Mouse (Mus musculus): ENCODE data around the gene Focad. TPM values are rescaled to one million over a fixed set of nuclear protein-coding genes. Genes with fewer than 3 reads are reported as not detected.

Focad gene
- polyA plus RNA-seq, 1 experiment from 2014 or later = 3.4 TPM

DNA sequence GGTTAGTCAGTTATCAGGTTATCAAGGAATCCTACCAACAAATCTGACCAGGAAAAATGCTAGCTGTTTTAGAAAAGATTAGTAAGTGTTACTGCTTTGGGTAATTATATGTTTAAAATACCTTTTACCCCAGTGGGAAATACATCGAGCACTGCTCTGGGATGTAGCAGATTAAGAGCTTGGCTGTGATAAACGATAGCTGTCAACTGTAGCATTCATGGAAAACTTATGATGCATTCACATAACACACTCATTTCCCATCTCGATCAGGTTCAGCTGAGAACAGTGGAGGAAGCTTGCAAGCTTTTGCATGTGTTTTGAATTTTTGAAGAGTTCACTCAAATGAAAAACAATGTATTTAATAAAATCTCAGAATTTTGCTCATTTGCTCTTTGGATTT lies 14.2 kb downstream of the Focad start:
- ATAC-seq (no peak), DNase-seq (no peak)
- no peak for TF ChIP-seq EP300 (IDR thresholded peaks at IDR 0.05; ENCODE audit: low read depth)
- no peak for TF ChIP-seq CTCF (IDR thresholded peaks at IDR 0.05; ENCODE audit: low read depth)
- Histone ChIP-seq H3K4me3 (ENCODE audit: low read depth, low read length) (no peak overlapping the region), H3K4me2 (ENCODE audit: low read depth, low read length) (no peak overlapping the region), H3K36me3 (replicated peaks; ENCODE audit: insufficient read depth, low read length) (no peaks in the 10 kb centered on the region), H3K27me3 (ENCODE audit: insufficient read depth, low read length) (no peaks in the 10 kb centered on the region), H3K27ac (ENCODE audit: low read depth) (no peak overlapping the region), H3K9me3 (ENCODE audit: low read length) (no peaks in the 10 kb centered on the region), H3K4me1 (ENCODE audit: insufficient read depth) (no peaks in the 10 kb centered on the region), H3K9ac (replicated peaks) (no peak overlapping the region)
- 63% methylated on average over 3 of the region's 3 CpGs for WGBS (ENCODE audit: insufficient replicate concordance)

DNA sequence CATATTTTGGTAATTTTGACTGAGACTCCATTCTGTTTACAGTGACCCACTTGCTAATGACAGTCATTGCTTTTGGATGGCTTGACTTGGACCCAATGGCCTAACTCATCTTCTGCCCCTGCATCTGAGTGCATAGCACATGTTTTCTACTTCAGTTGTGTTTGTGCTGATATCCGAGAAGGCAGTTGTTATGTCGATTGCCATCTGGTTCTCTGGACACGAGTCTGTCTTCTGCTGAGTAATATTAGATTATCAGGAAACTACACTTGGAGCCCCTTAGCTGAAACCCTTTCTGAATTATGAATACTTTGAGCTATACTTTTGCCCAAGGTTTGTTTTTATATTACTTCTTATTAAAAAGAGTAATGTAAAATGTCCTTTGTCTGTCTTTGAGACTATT lies 22.9 kb downstream of the Focad start:
- H3K36me3 ChIP-seq (replicated peaks; ENCODE audit: insufficient read depth, low read length) = no peaks in the 10 kb centered on the region
- no peak overlapping the region for H3K9ac ChIP-seq (replicated peaks)
- TF ChIP-seq EP300 (IDR thresholded peaks at IDR 0.05; ENCODE audit: low read depth) (peak; percentile 97), CTCF (IDR thresholded peaks at IDR 0.05; ENCODE audit: low read depth) (no peak)
- DNase-seq (no peak), ATAC-seq (peak; percentile 87)
- H3K4me1 ChIP-seq (ENCODE audit: insufficient read depth) = peaks cover 6% of the 10 kb centered on the region
- no peak overlapping the region for H3K27ac ChIP-seq (ENCODE audit: low read depth)
- H3K27me3 ChIP-seq (ENCODE audit: insufficient read depth, low read length) = no peaks in the 10 kb centered on the region
- no peaks in the 10 kb centered on the region for H3K9me3 ChIP-seq (ENCODE audit: low read length)
- WGBS (ENCODE audit: insufficient replicate concordance) = 60% methylated on average over 3 of the region's 3 CpGs
- H3K4me2 ChIP-seq (ENCODE audit: low read depth, low read length) = no peak overlapping the region
- H3K4me3 ChIP-seq (ENCODE audit: low read depth, low read length) = no peak overlapping the region

DNA sequence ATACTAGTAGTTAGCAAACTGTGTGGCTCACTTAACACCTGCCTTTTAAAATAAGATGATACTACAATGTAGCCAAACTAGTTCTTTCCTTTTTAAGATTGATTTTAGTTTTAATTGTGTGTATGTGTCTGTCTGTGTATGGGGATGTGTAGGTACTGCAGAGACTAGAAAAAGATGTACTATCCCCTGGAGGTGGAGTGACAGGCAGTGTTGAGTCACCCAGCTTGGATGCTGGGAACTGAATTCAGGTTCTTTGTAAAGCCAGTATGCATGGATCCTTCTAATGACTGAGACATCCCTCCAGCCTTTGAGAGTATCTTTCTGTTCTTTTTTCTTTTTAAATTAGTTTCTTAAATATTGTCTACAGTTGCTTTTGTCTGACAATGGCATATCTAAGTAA lies 23.5 kb downstream of the Focad start:
- Histone ChIP-seq H3K9ac (replicated peaks) (no peak overlapping the region), H3K4me2 (ENCODE audit: low read depth, low read length) (no peak overlapping the region), H3K9me3 (ENCODE audit: low read length) (no peaks in the 10 kb centered on the region), H3K4me1 (ENCODE audit: insufficient read depth) (peaks cover 6% of the 10 kb centered on the region), H3K4me3 (ENCODE audit: low read depth, low read length) (no peak overlapping the region), H3K27ac (ENCODE audit: low read depth) (no peak overlapping the region), H3K36me3 (replicated peaks; ENCODE audit: insufficient read depth, low read length) (no peaks in the 10 kb centered on the region), H3K27me3 (ENCODE audit: insufficient read depth, low read length) (no peaks in the 10 kb centered on the region)
- ATAC-seq (no peak), DNase-seq (no peak)
- TF ChIP-seq CTCF (IDR thresholded peaks at IDR 0.05; ENCODE audit: low read depth) (no peak), EP300 (IDR thresholded peaks at IDR 0.05; ENCODE audit: low read depth) (no peak)

DNA sequence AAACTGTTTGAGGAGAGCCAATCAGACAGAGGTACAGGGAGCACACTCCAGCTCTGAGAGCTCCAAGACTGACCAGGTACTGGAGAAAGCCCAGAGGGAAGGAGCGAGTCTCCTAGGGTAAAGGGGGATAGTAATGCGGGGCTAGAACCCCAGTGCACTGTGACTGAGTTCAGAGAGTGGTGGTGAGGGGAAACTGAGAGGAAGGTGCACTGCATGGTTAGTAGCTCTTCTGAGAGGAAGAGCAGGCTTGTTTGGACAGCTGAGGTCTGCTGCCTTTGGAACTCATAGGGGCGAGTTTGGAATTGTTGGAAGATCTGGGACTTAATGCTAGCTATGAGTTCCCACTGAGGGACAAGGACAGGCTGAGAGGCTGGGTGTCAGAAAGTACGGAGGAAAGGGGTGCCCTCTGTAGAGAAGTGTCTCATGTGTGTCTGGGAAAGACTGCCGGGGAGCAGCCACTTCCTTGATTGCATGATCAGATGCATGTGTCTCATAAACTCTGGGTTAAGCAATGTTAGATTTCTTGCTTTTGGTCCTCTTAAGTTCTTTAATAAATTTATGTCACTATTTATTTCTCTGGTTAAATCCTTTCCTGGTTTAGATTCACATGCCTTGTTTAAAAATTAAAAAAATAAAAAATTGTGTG lies 24.4 kb downstream of the Focad start:
- Histone ChIP-seq H3K4me2 (ENCODE audit: low read depth, low read length) (peak overlapping the region; percentile 42; the same call in 1 of the 2 replicates), H3K27me3 (ENCODE audit: insufficient read depth, low read length) (no peaks in the 10 kb centered on the region), H3K9me3 (ENCODE audit: low read length) (no peaks in the 10 kb centered on the region), H3K36me3 (replicated peaks; ENCODE audit: insufficient read depth, low read length) (no peaks in the 10 kb centered on the region), H3K9ac (replicated peaks) (no peak overlapping the region), H3K4me3 (ENCODE audit: low read depth, low read length) (no peak overlapping the region), H3K4me1 (ENCODE audit: insufficient read depth) (peaks cover 6% of the 10 kb centered on the region), H3K27ac (ENCODE audit: low read depth) (no peak overlapping the region)
- TF ChIP-seq EP300 (IDR thresholded peaks at IDR 0.05; ENCODE audit: low read depth) = no peak
- TF ChIP-seq CTCF (IDR thresholded peaks at IDR 0.05; ENCODE audit: low read depth) = no peak
- ATAC-seq (no peak), DNase-seq (no peak)
- WGBS (ENCODE audit: insufficient replicate concordance) = 62% methylated on average over 5 of the region's 5 CpGs

DNA sequence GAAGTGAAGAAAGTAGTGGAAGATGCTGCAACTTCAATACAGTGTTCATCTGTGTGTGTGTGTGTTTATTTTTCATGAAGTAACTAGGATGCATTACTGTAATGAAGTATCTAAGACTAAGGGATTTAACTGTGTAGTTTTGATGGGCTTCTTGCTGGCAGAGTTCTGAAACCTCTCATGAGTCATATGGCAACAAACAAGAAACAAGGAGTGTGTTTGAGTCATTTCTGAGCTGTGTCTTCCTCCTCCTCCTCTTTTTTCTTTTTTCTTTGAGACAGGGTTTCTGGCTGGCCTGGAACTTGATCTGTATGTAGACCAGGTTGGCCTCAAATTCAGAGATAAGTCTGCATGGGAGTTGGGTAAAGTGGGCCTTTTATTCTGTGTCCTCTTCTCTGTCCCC lies 25.7 kb downstream of the Focad start:
- H3K36me3 ChIP-seq (replicated peaks; ENCODE audit: insufficient read depth, low read length) = no peaks in the 10 kb centered on the region
- H3K27me3 ChIP-seq (ENCODE audit: insufficient read depth, low read length) = no peaks in the 10 kb centered on the region
- H3K27ac ChIP-seq (ENCODE audit: low read depth) = no peak overlapping the region
- peaks cover 6% of the 10 kb centered on the region for H3K4me1 ChIP-seq (ENCODE audit: insufficient read depth)
- H3K4me2 ChIP-seq (ENCODE audit: low read depth, low read length) = no peak overlapping the region
- H3K9ac ChIP-seq (replicated peaks) = no peak overlapping the region
- no peak overlapping the region for H3K4me3 ChIP-seq (ENCODE audit: low read depth, low read length)
- H3K9me3 ChIP-seq (ENCODE audit: low read length) = no peaks in the 10 kb centered on the region
- DNase-seq = no peak
- TF ChIP-seq EP300 (IDR thresholded peaks at IDR 0.05; ENCODE audit: low read depth) (no peak), CTCF (IDR thresholded peaks at IDR 0.05; ENCODE audit: low read depth) (no peak)
- no peak for ATAC-seq

DNA sequence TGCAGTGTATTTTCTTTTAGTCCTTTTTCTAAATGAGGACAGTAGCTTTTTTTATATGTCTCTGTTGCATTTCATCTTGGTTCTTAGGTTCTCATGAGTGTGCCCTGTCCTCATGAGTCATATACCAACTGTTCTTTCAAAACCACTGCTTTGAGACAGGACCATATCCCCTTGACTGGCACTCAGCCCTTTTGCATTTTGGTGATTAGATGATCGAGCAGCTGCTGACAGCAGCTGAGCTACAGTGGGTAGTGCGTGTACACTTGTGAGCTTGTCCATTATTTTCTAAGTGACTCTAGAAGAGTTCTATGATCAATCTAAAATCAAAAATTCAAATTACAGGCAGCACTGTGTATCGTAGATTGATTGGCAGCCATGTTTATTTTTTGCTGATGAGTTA lies 28.0 kb downstream of the Focad start:
- ATAC-seq (no peak), DNase-seq (no peak)
- H3K9ac ChIP-seq (replicated peaks) = no peak overlapping the region
- 82% methylated on average over 3 of the region's 3 CpGs for WGBS (ENCODE audit: insufficient replicate concordance)
- TF ChIP-seq EP300 (IDR thresholded peaks at IDR 0.05; ENCODE audit: low read depth) = no peak
- TF ChIP-seq CTCF (IDR thresholded peaks at IDR 0.05; ENCODE audit: low read depth) = no peak
- H3K36me3 ChIP-seq (replicated peaks; ENCODE audit: insufficient read depth, low read length) = no peaks in the 10 kb centered on the region
- H3K27me3 ChIP-seq (ENCODE audit: insufficient read depth, low read length) = no peaks in the 10 kb centered on the region
- H3K4me2 ChIP-seq (ENCODE audit: low read depth, low read length) = no peak overlapping the region
- no peaks in the 10 kb centered on the region for H3K9me3 ChIP-seq (ENCODE audit: low read length)
- H3K27ac ChIP-seq (ENCODE audit: low read depth) = no peak overlapping the region
- H3K4me3 ChIP-seq (ENCODE audit: low read depth, low read length) = no peak overlapping the region
- peaks cover 6% of the 10 kb centered on the region for H3K4me1 ChIP-seq (ENCODE audit: insufficient read depth)

DNA sequence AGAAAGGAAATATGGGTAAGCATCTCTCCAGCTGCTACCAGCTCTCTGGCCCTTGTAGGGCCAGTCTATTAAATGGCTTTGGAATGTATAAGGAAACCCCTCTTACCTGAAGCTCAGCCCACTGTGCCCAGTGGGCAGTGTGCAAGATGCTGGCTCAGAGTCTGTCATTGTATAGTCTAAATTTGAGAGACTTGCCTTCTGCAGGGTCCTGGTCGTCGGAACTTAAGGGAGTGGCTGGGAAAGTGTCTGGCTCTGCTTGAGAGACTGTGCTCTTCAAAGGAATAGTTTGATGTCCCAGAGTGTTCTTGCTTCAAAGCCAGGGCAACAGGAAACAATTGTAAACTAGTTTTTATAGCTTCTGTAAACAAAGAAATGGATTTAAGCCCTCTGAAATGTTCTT lies 41.5 kb downstream of the Focad start:
- Histone ChIP-seq H3K4me1 (ENCODE audit: insufficient read depth) (no peaks in the 10 kb centered on the region), H3K27me3 (ENCODE audit: insufficient read depth, low read length) (no peaks in the 10 kb centered on the region), H3K27ac (ENCODE audit: low read depth) (no peak overlapping the region), H3K4me3 (ENCODE audit: low read depth, low read length) (no peak overlapping the region), H3K4me2 (ENCODE audit: low read depth, low read length) (no peak overlapping the region), H3K9ac (replicated peaks) (no peak overlapping the region), H3K9me3 (ENCODE audit: low read length) (no peaks in the 10 kb centered on the region), H3K36me3 (replicated peaks; ENCODE audit: insufficient read depth, low read length) (peaks cover 3% of the 10 kb centered on the region; the same call in 1 of the 2 replicates)
- DNase-seq (no peak), ATAC-seq (no peak)
- TF ChIP-seq CTCF (IDR thresholded peaks at IDR 0.05; ENCODE audit: low read depth) = no peak
- TF ChIP-seq EP300 (IDR thresholded peaks at IDR 0.05; ENCODE audit: low read depth) = no peak
- WGBS (ENCODE audit: insufficient replicate concordance) = 67% methylated on average over 2 of the region's 2 CpGs
